Mouse (Mus musculus): ENCODE data around the gene Zfp423.

Gene Zfp423

DNA sequence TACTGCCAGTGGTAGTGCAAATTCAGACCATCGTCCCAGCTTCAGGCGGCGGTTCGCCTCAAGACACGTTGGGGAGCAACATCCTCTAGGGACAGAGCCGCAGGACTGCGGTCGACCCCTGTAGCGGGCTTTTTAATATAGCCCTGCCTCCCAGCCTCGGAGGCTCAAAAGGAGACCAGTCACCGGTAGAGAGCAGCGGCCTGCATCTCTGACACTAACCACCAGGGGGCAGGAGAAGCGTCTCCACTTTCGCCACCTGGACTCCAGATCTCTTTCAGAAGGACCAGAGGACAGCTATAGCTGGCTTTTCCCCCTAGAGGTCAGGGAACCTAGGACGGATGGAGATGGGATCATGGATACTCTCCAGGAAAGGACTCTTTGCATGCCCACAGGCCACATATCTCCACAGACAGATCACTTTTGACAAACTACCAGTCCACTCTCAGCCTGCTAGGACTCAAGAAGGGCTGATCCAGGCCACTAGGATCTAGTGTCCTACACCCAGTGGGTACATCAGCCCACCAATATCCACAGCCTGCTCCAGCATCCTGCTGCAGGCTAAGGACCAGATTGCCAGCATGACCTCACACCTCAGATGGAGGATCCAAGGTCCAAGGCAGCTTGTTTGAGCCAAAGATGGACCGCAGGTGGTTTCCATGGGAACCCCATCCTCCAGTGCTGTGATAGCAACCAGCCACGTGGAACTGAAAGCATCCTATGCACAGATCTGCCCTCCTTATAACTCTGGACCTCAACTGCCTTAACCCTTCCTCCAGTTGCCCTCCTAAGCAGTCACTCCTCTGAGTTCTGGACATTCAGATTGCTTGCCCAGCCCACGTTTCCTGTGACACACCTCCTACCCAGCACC, 295.8 kb downstream of the Zfp423 start:
- WGBS, result 17% methylated on average over 18 of the region's 18 CpGs

DNA sequence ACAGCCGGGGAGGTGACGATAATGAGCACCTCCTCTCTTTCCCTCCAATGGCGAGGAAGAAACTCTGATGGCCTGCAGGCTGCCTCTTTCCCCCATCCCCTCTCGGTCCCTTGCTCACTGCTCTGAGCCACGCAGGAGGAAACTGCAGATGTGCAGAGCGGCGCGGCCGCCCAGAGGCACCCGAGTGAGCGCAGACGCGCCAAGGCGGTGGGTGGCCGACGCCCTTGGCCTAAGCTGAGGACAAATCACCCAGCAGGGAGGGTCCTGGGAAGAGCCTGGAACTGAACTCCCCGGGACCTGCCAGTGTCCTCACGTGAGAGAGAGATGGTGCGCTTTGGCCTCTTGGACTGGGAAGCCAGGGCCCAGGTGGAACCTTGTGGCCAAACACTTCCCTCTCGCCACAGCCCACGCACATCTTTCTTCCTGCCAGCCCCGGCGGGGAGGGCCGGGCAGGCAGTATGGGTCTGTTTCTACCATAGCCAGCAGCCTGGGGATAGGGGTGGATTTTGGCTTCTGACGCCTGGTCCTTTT, 296.5 kb downstream of the Zfp423 start:
- WGBS, result 25% methylated on average over 25 of the region's 25 CpGs

DNA sequence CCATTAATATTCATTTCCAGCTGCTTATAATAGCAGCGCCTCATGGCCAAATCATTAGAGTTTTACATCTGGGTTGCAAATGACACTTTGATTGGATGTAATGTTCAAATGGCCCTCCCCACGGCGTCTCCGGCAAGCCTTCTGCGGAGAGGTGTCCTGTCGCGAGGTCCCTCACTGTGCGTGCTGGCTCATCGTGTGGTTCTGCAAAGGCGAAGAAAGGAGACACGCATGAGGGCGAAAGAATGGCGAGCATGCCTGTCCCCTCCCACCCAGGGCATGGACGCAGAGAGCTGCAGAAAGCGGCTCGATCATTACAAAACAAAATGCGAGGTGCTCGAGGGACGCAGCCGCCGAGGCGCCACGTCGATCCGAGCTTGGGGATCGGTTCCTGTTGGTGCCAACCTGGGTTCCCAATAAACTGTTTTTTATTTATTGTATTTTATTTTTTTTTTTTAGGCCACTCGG, 297.1 kb downstream of the Zfp423 start:
- 40% methylated on average over 27 of the region's 27 CpGs for whole genome bisulfite sequencing

DNA sequence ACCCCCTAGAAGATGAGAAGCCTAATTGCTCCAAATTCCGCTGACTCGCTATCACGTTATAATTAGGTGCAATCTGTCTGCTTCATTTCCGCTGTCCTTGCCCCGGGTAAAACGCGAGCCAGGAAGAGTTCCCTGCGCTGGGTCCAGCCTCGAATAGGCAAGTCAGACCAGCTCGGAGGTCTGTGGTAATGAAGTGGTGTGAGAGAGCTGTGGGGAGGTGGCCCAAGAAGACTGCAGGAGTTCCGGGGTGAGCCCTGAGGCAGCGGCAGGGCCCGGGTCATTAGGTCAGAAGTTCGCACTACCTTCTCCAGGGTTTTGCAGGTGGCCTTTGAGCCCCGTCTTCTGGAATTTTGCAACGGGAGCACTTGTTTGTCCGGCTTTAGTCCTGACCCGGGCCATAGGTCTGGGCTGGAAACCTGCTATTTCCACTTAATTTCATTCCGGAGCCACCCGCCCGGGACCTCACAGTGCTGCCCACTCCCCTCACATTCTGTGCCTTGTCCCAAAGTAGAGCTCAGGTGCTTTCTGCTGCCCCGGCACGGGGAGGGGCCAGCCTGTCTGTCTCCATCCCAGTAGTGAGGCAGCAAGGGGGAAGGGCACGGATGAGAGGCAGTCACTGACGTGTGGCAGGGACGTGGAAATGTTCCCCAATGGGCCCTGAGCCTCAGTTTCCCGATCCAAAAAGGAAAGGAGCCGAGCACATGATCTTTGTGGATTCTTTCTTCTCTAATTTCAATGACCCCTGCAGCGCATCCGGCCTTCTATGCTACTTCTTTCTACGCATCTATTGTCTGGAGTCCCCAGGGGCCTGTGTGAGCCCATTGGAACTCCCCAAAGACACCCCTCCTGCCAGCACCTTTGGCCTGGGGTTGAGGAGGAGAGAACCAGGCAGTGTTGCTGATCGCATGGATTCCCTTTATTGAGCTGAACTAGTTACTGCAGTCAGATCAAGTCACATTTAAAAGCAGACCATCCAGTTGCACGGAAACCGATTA, 298.2 kb downstream of the Zfp423 start:
- 53% methylated on average over 34 of the region's 34 CpGs for WGBS

DNA sequence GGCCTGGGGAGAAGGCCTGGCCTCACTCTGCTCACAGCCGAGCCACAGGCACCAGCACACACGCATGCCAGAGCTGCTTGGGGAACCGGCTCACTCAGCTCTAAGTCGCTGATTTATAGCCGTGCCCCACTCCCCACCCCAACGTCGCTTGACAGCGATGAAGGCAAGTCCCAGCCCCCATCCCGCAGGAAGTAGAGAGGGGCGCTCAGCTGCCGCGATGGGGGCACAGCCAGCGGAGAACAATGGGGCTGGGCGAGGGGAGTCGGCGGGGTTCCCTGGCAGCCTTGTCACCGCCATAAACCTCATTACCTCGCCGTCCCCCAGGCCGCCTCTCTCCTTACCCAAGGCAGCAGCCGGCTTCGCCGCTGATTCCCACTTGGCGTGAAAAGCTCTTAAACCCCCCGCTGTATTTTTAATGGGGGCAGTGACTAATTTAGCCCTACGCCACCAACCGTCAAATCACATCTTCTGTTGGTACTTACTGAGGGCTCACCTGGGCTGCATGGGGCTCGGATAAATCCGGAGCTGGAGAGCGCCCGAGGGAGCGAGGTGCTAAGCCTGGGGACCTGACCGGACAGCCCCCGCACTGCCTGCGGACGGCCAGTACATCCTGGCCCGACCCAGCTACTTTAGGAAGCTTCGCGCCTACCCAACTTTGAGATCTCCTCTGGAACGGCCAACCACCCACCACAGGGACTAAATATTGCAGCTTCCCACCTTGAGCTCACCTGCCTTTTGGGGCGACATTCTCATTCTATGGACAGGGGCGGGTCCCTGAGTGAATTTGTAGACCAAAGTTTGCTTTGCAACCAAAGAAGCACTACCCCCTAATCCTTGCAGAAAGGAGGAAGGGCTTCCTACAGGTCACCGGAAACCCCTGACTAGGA, 299.1 kb downstream of the Zfp423 start:
- WGBS, result 24% methylated on average over 43 of the region's 43 CpGs

DNA sequence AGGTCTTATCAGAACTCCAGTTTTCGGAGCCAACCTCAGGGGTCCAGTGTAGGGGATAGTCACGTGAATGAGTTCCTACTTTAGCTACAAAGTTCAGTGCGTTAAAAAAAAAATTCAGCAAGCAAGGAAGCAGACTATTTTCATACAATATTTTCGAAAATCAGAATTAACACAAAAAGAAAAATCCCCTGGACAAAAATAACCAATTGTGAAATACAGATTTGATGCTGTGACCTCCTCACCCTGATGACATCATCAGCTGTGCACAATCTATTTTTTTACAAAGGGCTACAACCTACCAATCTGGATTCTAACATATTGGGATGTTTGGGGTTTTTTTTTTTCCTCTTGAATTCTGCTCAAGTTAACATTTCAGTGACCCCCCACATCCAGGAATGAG, 301.9 kb downstream of the Zfp423 start:
- WGBS, result 80% methylated on average over 4 of the region's 4 CpGs

DNA sequence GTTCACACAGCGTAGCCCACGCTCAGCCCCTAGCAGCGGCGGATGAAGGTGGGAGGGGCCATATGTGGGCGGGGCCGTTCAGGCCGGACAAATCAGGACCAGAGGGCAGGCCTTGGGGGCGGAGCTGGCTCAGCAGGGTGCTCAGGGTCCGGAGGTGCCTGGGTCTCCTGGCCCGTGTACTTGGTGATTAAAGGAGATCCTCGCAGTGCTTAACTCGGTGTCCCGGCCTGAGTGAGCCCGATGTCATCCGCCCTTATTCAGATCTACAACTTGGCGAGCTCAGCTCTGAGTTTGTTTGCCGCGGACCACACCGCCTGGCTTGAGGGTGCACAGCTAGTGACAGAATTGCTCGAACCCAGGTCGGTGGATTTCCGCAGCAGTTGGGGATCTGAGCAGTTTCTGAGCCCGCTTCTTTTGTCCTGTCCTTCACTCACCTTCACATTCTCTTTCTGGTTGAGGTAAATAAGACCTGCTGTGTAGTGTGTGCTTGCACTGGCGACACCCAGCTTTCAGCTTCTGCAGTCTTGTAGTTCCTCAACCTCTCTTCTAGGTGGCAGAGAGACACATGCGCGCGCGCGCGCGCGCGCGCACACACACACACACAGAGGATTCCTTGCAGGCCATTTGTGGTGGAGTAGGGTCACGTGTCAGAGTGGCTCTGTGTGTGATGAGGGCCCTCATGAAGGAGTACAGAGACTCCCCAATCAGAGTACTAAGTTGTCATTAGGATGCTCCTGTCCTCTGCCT, 302.7 kb downstream of the Zfp423 start:
- 10% methylated on average over 35 of the region's 35 CpGs for WGBS

DNA sequence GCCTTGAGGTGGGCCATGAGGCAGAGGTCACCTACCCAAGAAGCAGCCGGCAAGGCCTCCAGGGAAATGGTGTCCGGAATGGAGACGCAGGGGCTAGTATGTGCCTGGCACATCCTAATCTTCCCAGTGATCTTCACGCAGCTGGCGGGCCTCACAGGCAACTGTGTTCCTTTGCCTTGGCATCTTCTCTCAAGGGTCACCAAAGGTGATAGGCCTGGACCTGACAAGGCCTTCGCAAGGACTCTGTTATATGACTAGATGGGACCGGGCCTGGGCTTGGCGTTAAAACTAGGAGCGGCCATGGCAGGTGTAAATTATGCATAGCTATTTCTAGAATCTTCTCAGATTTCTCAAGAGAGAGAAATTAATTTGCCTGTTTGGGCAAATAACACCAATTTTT, 303.4 kb downstream of the Zfp423 start:
- WGBS, result 86% methylated on average over 9 of the region's 9 CpGs

DNA sequence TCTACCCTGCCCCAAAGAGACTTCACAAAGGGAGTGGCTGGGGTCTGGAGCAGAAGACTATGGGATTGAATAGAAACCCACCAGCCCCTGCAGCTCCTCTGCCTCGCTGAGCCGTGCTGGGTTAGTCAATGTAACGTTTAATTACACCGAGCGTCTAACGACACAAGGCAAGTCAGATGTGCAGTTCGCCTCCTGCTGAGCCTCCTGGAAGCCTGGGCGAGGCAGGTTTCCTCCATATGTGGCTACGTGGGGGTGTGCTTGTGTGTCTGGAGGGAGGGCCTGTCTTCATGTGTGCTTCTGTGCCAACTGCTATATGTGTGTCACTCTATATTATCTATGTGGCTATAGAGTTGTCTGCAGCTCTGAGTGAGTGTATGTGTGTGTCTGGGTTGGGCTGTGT, 311.6 kb downstream of the Zfp423 start:
- WGBS, result 51% methylated on average over 9 of the region's 9 CpGs

DNA sequence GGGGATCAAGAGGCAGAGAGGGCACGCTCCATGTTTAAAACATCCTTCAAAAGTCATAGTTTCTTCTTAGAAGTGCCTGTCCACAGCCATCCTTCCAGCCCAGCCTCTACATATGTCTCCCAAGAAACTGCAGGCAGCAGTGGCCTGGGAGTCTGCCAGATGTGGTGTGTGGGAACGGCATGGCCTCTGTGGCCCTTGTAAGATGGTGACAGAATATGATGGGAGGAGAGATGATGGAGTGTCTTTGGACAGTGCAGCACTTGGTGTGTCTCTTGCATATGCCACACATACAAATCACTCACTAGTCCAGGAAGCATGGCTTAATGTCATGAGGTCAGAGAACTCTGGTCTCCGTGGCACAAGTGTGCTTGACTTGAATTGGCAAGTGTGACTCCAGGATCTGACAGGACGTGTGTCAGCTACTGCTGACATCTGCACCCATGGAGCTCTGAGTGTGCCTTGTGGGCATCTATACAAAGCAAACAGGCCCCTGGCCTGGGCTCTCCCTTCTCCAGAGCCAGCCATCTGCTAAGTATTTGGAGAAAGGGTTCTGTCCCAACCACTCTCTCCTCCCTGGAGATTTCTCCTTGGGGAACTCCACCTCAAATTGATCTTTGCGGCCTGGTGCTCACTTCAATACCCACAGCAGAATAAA, 313.4 kb downstream of the Zfp423 start:
- 85% methylated on average over 5 of the region's 5 CpGs for WGBS

DNA sequence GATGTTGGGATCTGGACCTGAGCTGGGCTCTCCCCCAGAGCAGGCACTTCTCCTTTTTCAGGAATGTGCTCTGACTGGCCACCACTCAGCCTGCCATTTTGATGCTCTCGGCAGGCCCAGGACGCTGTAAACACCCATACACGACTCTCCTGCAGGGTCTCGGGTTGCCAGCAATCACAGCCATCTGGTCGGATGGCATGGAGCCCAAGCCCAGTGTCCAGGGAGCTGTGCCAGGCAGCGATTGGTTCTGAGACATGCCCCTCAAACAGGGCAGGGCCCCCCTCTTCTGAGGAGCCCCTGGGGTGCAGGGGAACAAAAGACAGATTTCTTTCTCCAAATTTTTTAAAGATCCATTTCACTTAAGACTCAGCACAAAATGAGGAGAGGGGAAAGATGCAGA, 314.0 kb downstream of the Zfp423 start:
- WGBS, result 38% methylated on average over 6 of the region's 6 CpGs

DNA sequence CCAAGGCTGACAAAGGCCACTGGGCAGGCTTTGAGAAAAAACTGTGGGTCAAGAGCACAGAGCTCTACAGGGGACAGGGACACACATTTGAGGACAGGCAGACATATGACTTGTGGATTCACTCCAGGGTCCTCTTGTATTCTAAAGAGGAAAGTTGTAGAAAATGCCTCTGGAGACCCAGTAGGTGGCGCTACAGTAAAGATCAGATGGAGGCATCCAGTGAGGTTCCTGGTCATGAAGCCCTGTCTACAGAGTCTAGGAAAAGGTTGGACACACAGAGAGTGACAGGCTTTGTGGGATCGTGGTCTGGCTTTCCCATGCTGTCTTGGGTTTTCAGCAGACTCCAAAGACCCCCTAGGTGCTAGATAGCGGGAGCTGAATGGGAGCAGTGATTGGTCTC, 318.5 kb downstream of the Zfp423 start:
- WGBS, result 42% methylated on average over 3 of the region's 3 CpGs

DNA sequence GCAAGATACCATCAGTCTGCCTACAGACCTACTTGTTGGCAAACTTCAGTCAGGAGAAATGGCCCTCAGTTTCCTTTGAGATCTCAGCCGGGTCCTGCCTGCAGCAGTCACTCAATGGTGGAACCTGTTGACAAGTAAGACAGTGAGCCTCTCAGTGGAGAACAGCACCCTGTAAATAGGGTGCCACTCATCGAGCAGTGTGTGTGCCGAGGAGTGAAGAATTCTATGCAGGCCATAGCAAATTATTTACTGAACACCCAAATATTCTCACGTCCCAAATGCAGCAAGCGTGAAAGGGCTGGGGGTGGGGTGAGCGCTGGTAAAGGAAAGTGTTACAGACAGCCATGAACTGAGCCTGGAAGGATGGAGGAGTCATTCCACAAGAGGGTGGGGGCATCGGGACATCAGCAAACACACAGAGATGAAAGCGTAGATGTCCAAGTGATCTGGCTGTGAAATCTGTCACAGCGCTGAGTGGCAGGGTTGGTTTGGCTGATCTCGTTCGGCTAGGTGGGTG, 323.1 kb downstream of the Zfp423 start:
- whole genome bisulfite sequencing, result 86% methylated on average over 11 of the region's 11 CpGs

DNA sequence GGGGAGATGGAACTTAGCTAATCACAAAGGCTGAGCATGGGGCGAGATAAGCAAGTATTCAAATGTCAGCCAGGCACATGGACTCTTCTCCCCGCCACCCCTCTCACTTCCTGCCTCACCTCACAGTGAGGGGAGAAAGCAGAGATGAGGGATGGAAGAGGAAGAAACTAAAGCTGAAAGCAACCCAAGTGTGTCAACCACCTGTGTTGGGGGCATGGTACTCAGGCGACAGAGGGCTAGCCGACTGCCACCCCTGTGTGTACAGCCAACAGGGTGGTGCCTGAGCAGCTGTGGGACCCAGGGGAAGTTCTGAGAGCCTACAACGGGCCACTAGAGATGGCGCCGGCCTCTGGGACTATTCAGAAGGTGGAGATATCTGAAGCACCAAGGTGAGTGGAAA, 327.6 kb downstream of the Zfp423 start:
- 95% methylated on average over 7 of the region's 7 CpGs for WGBS

DNA sequence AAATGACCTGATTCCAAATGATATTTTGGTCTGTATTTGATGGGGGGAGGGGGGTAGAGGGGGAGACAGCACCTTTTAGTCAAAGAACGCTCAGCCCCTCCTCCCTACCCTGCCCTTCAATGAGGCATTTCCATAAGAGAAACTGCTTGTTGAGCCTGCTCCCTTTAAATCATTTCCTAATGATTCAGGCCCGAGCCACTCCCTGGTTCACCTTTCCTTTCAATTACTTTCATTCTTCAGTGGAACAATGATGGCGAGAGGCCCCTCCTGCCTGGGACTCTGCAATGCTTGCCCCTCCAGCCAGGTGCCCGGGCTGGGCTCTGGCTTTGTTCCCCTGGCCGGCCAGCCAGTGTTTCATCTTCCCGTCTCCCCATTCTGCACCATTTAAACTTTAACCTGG, 329.7 kb downstream of the Zfp423 start:
- 71% methylated on average over 6 of the region's 6 CpGs for WGBS

DNA sequence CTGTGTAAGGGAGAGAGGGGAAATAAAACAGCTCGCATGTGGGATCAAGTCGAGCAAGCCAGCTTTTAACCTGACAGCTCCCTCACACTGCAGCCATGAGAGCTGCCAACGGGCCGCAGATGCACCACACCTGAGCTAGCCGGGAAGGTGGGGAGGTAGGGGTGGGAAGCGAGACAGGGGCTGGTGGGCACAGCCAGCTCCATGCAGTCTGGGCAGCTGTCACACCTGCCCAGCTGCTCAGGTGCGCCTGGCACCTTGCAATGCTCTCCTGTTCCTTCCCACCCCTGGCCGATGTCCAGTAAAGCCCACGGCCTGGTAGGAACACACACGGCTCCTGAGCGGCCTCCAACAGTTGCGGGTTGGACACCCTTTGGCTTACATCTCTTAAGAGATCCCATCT, 338.2 kb downstream of the Zfp423 start:
- 91% methylated on average over 12 of the region's 12 CpGs for WGBS

DNA sequence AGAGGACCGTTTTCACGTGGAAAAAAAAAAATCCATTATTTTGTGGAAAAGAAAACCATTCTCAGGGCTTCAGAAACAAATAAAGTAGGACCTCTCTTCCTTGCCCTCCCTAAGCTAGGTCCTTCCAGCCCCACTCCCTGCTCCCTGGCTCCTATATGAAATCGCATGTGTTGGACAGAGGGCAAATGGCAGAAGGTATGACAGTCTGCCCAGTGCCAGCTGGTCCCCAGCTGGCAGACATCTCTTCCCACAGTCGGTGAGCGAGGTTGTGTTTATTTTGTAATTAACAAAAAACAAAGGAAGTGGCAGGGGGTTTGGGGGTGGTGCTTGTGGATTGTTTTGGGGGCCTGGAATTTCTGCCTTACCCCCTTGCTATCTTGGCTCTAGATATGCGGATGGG, 339.2 kb downstream of the Zfp423 start:
- 79% methylated on average over 6 of the region's 6 CpGs for WGBS

DNA sequence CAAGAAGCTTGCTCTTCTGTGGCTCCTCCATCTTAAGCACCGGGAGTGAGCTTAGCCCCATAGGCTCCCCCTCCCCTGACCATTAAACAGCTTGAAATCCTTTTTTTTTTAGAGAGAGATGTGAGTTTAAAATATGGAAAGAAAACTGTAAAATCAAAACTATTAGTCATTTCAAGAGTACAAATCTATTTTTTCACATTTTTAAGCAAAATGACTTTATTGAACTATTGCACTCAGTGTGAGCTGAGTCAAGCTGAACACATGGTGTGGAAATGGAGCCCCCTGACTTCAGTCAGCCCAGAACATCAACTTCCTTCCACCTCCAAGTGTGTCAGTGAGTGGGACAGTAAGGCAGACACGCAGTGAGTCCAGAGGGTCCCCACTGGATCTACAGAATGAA, 339.9 kb downstream of the Zfp423 start:
- WGBS, result 57% methylated on average over 2 of the region's 2 CpGs

DNA sequence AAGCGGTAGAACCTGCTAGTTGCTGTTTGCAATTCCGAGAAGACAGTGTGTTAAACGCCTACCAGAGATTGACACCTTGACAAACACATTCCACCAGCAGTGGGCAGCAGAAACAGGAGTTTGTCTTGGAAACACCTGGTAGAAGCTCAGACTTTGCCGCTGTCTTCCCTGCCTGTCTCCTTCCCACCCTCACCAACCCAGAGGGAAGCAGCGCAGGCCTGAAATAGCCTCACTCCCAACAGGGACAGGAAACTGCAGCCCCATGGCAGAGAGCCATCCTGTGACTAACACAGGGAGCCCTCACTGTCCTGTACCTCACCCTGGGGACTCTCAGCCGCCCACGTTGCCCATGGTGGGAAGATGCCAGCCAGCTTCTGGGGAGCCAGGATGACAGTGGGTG, 340.3 kb downstream of the Zfp423 start:
- WGBS, result 24% methylated on average over 7 of the region's 7 CpGs

DNA sequence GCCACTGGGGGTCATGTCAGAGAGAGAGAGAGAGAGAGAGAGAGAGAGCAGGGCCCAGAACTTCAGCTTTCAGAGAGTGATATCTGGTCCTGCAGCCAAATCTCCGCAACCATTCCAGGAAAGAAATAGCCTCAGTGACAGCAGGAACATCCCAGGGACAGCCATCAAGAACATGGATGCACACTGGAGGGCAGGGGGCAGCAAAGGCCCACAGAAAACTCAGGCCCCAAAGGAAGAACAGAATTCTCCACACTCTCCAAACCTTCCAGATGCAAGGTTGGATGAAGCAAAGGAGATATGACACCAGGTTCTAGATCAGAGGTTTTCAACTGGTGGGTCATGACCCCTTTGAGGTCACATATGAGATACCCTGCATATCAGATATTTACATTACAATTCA, 345.7 kb downstream of the Zfp423 start:
- 96% methylated on average over 1 of the region's 1 CpGs for WGBS
